Mouse (Mus musculus) forebrain, postnatal 0 days (tissue): Measurements from ENCODE around the gene Arl6ip5. TPM values are rescaled to one million over a fixed set of nuclear protein-coding genes. Genes with fewer than 3 reads are reported as not detected.
A peak's percentile ranks its signal among the peaks of the same experiment; 100 is the strongest.

Source experiments
- ATAC-seq: fragments of 200-750 bp; cut with Nextera tagmentation; 2 replicates; pipeline ENCODE4 v1.8.0; 2017; ENCODE audit warnings: mild to moderate bottlenecking, moderate library complexity
- DNase-seq: peaks from one replicate; pipeline ENCODE4 v3.0.0-alpha.2; 2015
- H3K27ac ChIP-seq: fragments of 300-500 bp; sonication (generic); 2 replicates; pipeline ENCODE4 v1.5.1; 2014; ENCODE audit warnings: low read depth, mild to moderate bottlenecking, antibody characterized with exemption, low read length, moderate library complexity, mixed read lengths
- H3K27me3 ChIP-seq: fragments of 300-500 bp; sonication (generic); 2 replicates; pipeline ENCODE4 v1.6.1; 2014; ENCODE audit warnings: mild to moderate bottlenecking, low read length, mixed read lengths; ENCODE audit not compliant: insufficient read depth
- H3K36me3 ChIP-seq: fragments of 300-500 bp; sonication (generic); 2 replicates; pipeline ENCODE4 v1.6.1; 2014; ENCODE audit warnings: mild to moderate bottlenecking, moderate library complexity; ENCODE audit not compliant: insufficient read depth
- H3K4me1 ChIP-seq: fragments of 300-500 bp; sonication (generic); 2 replicates; pipeline ENCODE4 v1.6.1; 2014; ENCODE audit warnings: antibody characterized with exemption; ENCODE audit not compliant: insufficient read depth
- H3K4me2 ChIP-seq: fragments of 300-500 bp; sonication (generic); 2 replicates; pipeline ENCODE4 v1.6.1; 2014; ENCODE audit warnings: low read depth, mild to moderate bottlenecking, moderate library complexity
- H3K4me3 ChIP-seq: fragments of 300-500 bp; sonication (generic); 2 replicates; pipeline ENCODE4 v1.5.1; 2014; ENCODE audit warnings: low read depth, low read length, mixed read lengths
- H3K9ac ChIP-seq: fragments of 300-500 bp; sonication (generic); 2 replicates; pipeline ENCODE4 v1.6.1; 2014; ENCODE audit warnings: mild to moderate bottlenecking
- H3K9me3 ChIP-seq: fragments of 300-500 bp; sonication (generic); 2 replicates; pipeline ENCODE4 v1.6.1; 2016; ENCODE audit warnings: low read length
- CTCF ChIP-seq: sonication (generic); IDR thresholded peaks from 2 replicates; pipeline ENCODE4 v1.5.1; 2016; ENCODE audit warnings: antibody characterized with exemption, control low read depth, low read depth
- WGBS: fragments of 180-500 bp; shearing (Covaris S2); extraction: QIAGEN DNeasy Blood & Tissue Kit; methylation state at CpG from one replicate; pipeline ENCODE4 v1.1.7; 2014; 5-methylcytosine and 5-hydroxymethylcytosine counted together
- polyA plus RNA-seq: library from polyadenylated mRNA; unstranded; fragments of >200 nt; fragmentation: Nextera tagmentation; extraction: Ambion mirVana; gene quantifications from 2 replicates; pipeline ENCODE4 v1.2.1, GENCODE M21; 2015
- total RNA-seq: library from RNA; depleted of rRNA; stranded (reverse); fragments of >200 nt; gene quantifications from 2 replicates; pipeline ENCODE4 v1.2.3, GENCODE M21; 2014

Arl6ip5 gene
- total and polyA plus RNA-seq, 2 experiments from 2014 or later: 101 to 146 TPM

DNA sequence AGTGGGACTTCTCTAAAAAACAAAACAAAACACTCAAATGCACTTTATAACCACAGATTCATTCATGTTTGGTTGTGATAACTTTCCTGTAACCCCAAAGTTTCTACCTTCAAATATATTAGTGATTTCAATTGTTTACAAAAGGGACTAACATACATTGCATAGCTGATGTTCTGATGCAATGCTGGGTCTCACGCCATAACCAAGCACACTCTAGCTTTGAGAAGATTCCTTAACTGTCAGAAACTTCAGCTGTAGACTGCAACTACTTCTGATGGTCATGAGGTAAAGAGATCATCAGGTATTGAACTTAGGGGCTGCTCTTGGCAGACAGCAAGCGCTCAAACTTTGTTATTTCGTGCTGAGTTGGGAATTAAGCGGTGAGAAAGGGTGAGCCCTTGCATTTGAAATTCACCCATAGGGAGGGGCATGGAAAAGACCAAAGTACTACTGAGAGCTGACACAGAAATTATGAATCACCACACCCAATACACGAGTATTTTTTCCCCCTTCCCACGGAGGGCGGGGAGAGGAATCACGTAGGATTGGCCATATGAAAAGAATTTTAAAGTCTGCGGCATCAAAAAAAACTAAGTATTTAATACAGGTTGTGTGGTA, 6.1 kb upstream of the Arl6ip5 start:
- TF ChIP-seq CTCF: no peak
- ATAC-seq (no peak), DNase-seq (no peak)
- Histone ChIP-seq H3K4me2 (peak overlapping the region; percentile 78), H3K27me3 (no peaks in the 10 kb centered on the region), H3K9me3 (no peaks in the 10 kb centered on the region), H3K27ac (no peak overlapping the region), H3K4me1 (peaks cover 8% of the 10 kb centered on the region; the same call in 1 of the 2 replicates), H3K9ac (peak overlapping the region; percentile 75), H3K4me3 (peak overlapping the region; percentile 64), H3K36me3 (peaks cover 3% of the 10 kb centered on the region; the same call in 1 of the 2 replicates)
- WGBS: 13% methylated on average over 9 of the region's 9 CpGs

DNA sequence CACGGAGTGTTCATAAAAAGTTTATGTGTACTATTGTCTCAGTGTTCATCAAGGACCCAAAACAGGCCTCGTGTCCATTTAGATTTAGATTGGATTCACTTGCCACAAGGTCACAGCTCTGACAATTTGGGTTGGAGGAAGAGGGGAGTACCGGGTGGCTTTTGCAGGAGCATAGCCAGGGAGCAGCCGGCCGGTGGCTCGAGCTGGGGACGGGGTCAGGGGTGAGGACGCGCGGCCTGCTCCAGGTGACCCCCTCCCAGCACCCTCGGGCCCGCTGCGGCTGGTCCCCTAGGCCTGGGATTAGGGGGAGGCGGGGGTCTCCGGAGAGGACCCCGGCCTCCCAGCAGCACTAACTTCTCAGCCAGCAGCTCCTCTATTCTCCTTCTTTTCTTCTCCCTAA, 5.5 kb upstream of the Arl6ip5 start:
- H3K9ac ChIP-seq: peak overlapping the region; percentile 75
- under 1% methylated on average over 16 of the region's 16 CpGs for WGBS
- peaks cover 8% of the 10 kb centered on the region; the same call in 1 of the 2 replicates for H3K4me1 ChIP-seq
- H3K4me3 ChIP-seq: peak overlapping the region; percentile 64
- peak overlapping the region; percentile 83 for H3K27ac ChIP-seq
- H3K27me3 ChIP-seq: no peaks in the 10 kb centered on the region
- H3K9me3 ChIP-seq: no peaks in the 10 kb centered on the region
- peak overlapping the region; percentile 78 for H3K4me2 ChIP-seq
- ATAC-seq: peak; percentile 14
- no peak for DNase-seq
- peaks cover 3% of the 10 kb centered on the region; the same call in 1 of the 2 replicates for H3K36me3 ChIP-seq
- no peak for TF ChIP-seq CTCF

DNA sequence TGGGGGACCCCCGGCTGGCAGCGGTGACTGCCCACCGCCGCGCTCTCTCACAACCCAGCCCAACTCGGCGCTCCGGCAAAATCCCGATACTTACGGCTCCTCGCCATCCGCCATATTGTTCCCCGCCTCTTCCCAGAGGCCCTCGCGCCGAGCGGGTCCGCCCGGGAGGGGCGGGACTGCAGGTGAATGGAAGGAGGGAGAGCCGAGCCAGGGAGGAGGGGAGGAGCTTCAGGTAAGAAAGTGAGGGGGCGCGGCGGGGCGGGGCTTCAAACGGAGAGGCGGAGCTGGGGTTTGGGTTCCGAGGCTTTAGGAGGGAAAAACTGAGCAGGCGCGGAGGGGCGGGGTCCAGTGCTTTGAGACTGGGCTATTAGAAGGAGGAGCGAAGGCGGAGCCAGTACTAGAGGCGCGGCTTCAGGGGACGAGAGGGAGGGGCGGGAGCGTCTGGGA, 5.0 kb upstream of the Arl6ip5 start, which contains the start of gene Uba3:
TSS of gene Uba3 (minus strand) at position 209 of the 447 bp plus-strand sequence.
- WGBS: 3% methylated on average over 38 of the region's 38 CpGs
- no peak for TF ChIP-seq CTCF
- peak; percentile 98 for DNase-seq

DNA sequence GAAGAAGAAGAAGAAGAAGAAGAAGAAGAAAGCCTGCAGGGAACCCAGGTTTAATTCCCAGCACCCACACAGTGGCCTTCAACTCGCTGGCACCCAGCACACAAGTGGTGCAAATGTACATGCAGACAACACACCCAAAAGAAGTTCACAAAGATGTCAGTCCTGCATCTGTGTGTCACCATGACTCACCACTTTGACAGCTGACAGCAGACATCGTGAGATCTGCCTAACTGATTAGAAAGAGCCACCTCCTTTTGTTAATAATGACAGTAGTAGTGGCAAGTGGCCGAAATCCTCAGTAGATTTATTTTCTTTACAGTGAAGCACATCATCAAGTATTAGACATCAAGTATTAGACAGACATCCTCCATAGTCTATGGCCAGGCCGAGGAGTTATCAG, 3.4 kb upstream of the Arl6ip5 start:
- WGBS: 85% methylated on average over 4 of the region's 4 CpGs
- H3K36me3 ChIP-seq: no peaks in the 10 kb centered on the region
- H3K27me3 ChIP-seq: no peaks in the 10 kb centered on the region
- no peak overlapping the region for H3K27ac ChIP-seq
- no peak overlapping the region for H3K9ac ChIP-seq
- no peaks in the 10 kb centered on the region for H3K9me3 ChIP-seq
- peaks cover 13% of the 10 kb centered on the region; the same call in 1 of the 2 replicates for H3K4me1 ChIP-seq
- DNase-seq: no peak
- H3K4me2 ChIP-seq: no peak overlapping the region
- no peak for ATAC-seq
- no peak for TF ChIP-seq CTCF
- H3K4me3 ChIP-seq: no peak overlapping the region

More for the DNA sequence above, 5.0 kb upstream of the Arl6ip5 start, which contains the start of gene Uba3:
- H3K4me1 ChIP-seq: peaks cover 8% of the 10 kb centered on the region; the same call in 1 of the 2 replicates
- H3K27me3 ChIP-seq: no peaks in the 10 kb centered on the region
- H3K4me2 ChIP-seq: peak within 1 kb of the TSS; percentile 78
- peaks cover 3% of the 10 kb centered on the region; the same call in 1 of the 2 replicates for H3K36me3 ChIP-seq
- peak; percentile 98 for ATAC-seq
- no peaks in the 10 kb centered on the region for H3K9me3 ChIP-seq
- H3K27ac ChIP-seq: peak within 1 kb of the TSS; percentile 83
- peak within 1 kb of the TSS; percentile 75 for H3K9ac ChIP-seq
- H3K4me3 ChIP-seq: peak within 1 kb of the TSS; percentile 64

DNA sequence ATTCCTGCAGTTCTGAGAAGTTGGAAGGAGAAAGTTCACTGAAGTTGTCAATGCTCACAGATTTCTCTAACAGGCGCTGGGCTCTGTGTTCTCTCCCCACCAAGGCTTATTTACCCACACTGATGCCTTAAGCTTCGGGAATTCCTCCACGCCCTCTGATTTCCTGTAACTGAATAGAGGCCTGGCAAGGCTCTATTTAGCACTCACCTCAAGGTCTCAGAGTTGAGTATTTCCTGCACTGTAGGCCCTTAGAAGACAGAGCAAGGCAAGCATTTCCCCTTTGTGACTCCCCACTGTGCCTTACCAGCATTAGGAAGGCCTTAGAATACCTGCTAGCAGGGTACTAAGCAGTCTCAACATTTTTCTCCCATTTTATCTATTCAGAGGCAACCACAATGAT, 2.1 kb upstream of the Arl6ip5 start:
- no peak for TF ChIP-seq CTCF
- no peak for ATAC-seq
- no peaks in the 10 kb centered on the region for H3K36me3 ChIP-seq
- no peak overlapping the region for H3K4me2 ChIP-seq
- H3K27ac ChIP-seq: no peak overlapping the region
- WGBS: 31% methylated on average over 3 of the region's 3 CpGs
- no peak overlapping the region for H3K9ac ChIP-seq
- H3K27me3 ChIP-seq: no peaks in the 10 kb centered on the region
- peaks cover 17% of the 10 kb centered on the region; the same call in 1 of the 2 replicates for H3K4me1 ChIP-seq
- no peaks in the 10 kb centered on the region for H3K9me3 ChIP-seq
- DNase-seq: no peak
- no peak overlapping the region for H3K4me3 ChIP-seq

DNA sequence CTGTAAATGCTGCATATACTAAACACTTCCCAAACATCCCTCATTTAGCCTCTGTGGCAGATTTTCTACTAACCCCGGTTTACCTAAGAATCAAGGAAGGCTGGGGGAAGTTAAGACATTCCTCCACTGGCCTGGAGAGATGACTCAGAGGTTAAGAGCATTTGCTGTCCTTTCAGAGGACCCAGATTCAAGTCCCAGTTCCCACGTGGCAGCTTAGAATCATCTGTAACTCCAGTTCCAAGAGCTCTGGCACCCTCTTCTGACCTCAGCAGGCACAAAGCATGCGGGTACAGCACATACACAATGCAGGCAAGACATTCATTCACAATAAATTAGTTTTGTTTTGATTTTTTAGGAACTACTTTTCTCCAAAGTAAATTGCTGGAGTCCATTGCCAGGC, 1.3 kb upstream of the Arl6ip5 start:
- Histone ChIP-seq H3K9ac (no peak overlapping the region), H3K27me3 (no peaks in the 10 kb centered on the region), H3K4me2 (no peak overlapping the region), H3K4me3 (no peak overlapping the region), H3K9me3 (no peaks in the 10 kb centered on the region), H3K36me3 (no peaks in the 10 kb centered on the region), H3K4me1 (peaks cover 16% of the 10 kb centered on the region; the same call in 1 of the 2 replicates), H3K27ac (no peak overlapping the region)
- WGBS: 50% methylated on average over 3 of the region's 3 CpGs
- no peak for ATAC-seq
- no peak for TF ChIP-seq CTCF
- DNase-seq: no peak

DNA sequence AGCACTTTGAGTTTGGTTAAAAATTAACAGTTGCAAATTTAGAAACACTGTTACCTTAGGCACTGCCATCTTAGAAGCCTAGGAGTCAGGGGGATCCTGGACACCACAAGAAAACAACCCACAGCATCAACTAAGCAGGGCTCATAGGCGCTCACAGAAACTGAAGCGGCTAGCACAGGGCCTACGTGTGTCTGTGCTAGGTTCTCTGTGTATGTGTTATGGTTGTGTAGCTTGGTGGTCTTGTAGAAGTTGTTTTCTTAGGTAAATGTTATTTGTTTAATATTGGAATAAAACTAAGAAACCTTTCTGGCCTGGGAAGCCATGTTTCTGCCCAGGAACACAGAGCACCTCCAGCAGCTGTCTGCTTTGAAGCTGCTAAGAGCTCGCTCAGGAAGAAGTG, 738 bp upstream of the Arl6ip5 start:
- Histone ChIP-seq H3K27ac (no peak overlapping the region), H3K9ac (no peak overlapping the region), H3K27me3 (no peaks in the 10 kb centered on the region), H3K4me1 (peaks cover 13% of the 10 kb centered on the region; the same call in 1 of the 2 replicates), H3K36me3 (no peaks in the 10 kb centered on the region), H3K9me3 (no peaks in the 10 kb centered on the region), H3K4me3 (no peak overlapping the region), H3K4me2 (no peak overlapping the region)
- TF ChIP-seq CTCF: no peak
- no peak for DNase-seq
- ATAC-seq: no peak
- WGBS: 88% methylated on average over 4 of the region's 4 CpGs
